In genomic region chr4:109984496-109985423, GRCm38 (mm10) we compare ENCODE assay signal across 12 mouse cellular contexts. TPM values are rescaled to one million over a fixed set of nuclear protein-coding genes. Genes with fewer than 3 reads are reported as not detected.
DNase-seq lines count a peak whose midpoint lies in the region; ATAC-seq and TF ChIP-seq lines count a peak whose summit lies in the region.
"Had no signal": no experiment of that assay in that cellular context is flagged by ENCODE, and none has a peak within 500 bp of the region (broad histone marks: within the 10 kb centered on the region; RNA-seq: fewer than 3 reads in every experiment).

No protein-coding gene starts in this region.

- no peaks in the 10 kb centered on the region; the same call in 1 of the 2 replicates for H3K4me1 ChIP-seq in lung, postnatal 0 days (ENCODE audit: insufficient read depth, low read depth, low read length)
- 0 out of 2 replicates have a peak, but pooled peaks cover 3% of the 10 kb centered on the region for H3K4me1 ChIP-seq in forebrain, embryonic 14.5 days (ENCODE audit: control insufficient read depth, insufficient read depth, low read length)
- peaks cover 9% of the 10 kb centered on the region; the same call in 1 of the 2 replicates for H3K4me1 ChIP-seq in neural tube, embryonic 11.5 days (ENCODE audit: control insufficient read depth, insufficient read depth, low read length)

- peak overlapping the region; percentile 17; the same call in 1 of the 2 replicates for H3K4me3 ChIP-seq in lung, postnatal 0 days (ENCODE audit: low read depth, low read length)
- H3K4me3 ChIP-seq in forebrain, embryonic 14.5 days (ENCODE audit: low read depth, low read length): peak overlapping the region; percentile 60
- no peak overlapping the region for H3K4me3 ChIP-seq in neural tube, embryonic 11.5 days (ENCODE audit: low read depth, low read length)
- H3K4me3 ChIP-seq: hindbrain, embryonic 15.5 days had no signal

- H3K36me3 ChIP-seq in lung, postnatal 0 days (ENCODE audit: insufficient read depth, low read length): no peaks in the 10 kb centered on the region
- H3K36me3 ChIP-seq in forebrain, embryonic 14.5 days (ENCODE audit: control insufficient read depth, insufficient read depth, low read length): peaks cover 8% of the 10 kb centered on the region; the same call in 1 of the 2 replicates
- no peaks in the 10 kb centered on the region for H3K36me3 ChIP-seq in neural tube, embryonic 11.5 days (ENCODE audit: control insufficient read depth, insufficient read depth, low read length)
- H3K36me3 ChIP-seq: heart, embryonic 12.5 days; hindbrain, embryonic 15.5 days had no signal

- no peak for TF ChIP-seq CTCF in lung, postnatal 0 days (IDR thresholded peaks at IDR 0.05)

- no peak overlapping the region for H3K27ac ChIP-seq in lung, postnatal 0 days (ENCODE audit: low read length)
- peak overlapping the region; percentile 92 for H3K27ac ChIP-seq in forebrain, embryonic 14.5 days (ENCODE audit: low read depth, low read length)
- H3K27ac ChIP-seq in neural tube, embryonic 11.5 days (ENCODE audit: low read depth, low read length): no peak overlapping the region
- H3K27ac ChIP-seq: hindbrain, embryonic 15.5 days had no signal

- H3K9me3 ChIP-seq in lung, postnatal 0 days (ENCODE audit: low read length): no peaks in the 10 kb centered on the region
- no peaks in the 10 kb centered on the region for H3K9me3 ChIP-seq in forebrain, embryonic 14.5 days (replicated peaks; ENCODE audit: control insufficient read depth, low read length)
- H3K9me3 ChIP-seq in neural tube, embryonic 11.5 days (ENCODE audit: control insufficient read depth, low read length): no peaks in the 10 kb centered on the region
- H3K9me3 ChIP-seq: heart, embryonic 12.5 days; hindbrain, embryonic 15.5 days had no signal

- H3K27me3 ChIP-seq in lung, postnatal 0 days (replicated peaks; ENCODE audit: insufficient read depth, low read length): peaks cover 77% of the 10 kb centered on the region
- peaks cover 52% of the 10 kb centered on the region for H3K27me3 ChIP-seq in forebrain, embryonic 14.5 days (replicated peaks; ENCODE audit: control insufficient read depth, insufficient read depth, low read length)
- H3K27me3 ChIP-seq in neural tube, embryonic 11.5 days (ENCODE audit: control insufficient read depth, insufficient read depth, low read length): peaks cover 97% of the 10 kb centered on the region
- H3K27me3 ChIP-seq: Patski had no signal

- ATAC-seq in lung, postnatal 0 days: no peak
- ATAC-seq in forebrain, embryonic 14.5 days: peak; percentile 10
- ATAC-seq in neural tube, embryonic 11.5 days (ENCODE audit: insufficient read depth, low FRiP score, low TSS enrichment): no peak
- no peak for ATAC-seq in erythroid progenitor cell, adult 5-6 weeks (replicated peaks; ENCODE audit: low FRiP score, poor library complexity, severe bottlenecking)
- ATAC-seq: Patski had no signal

- H3K9ac ChIP-seq in lung, postnatal 0 days (replicated peaks; ENCODE audit: low read depth): no peak overlapping the region
- H3K9ac ChIP-seq in forebrain, embryonic 14.5 days (ENCODE audit: low read length): peak overlapping the region; percentile 90
- H3K9ac ChIP-seq in neural tube, embryonic 11.5 days (ENCODE audit: low read length): no peak overlapping the region
- H3K9ac ChIP-seq: heart, embryonic 12.5 days; hindbrain, embryonic 15.5 days; lung, embryonic 14.5 days had no signal

- no peak overlapping the region for H3K4me2 ChIP-seq in lung, postnatal 0 days (replicated peaks; ENCODE audit: low read depth, low read length)
- H3K4me2 ChIP-seq in forebrain, embryonic 14.5 days (ENCODE audit: low read length): peak overlapping the region; percentile 81
- no peak overlapping the region for H3K4me2 ChIP-seq in neural tube, embryonic 11.5 days (ENCODE audit: low read depth)
- H3K4me2 ChIP-seq: hindbrain, embryonic 15.5 days had no signal

- no peak for DNase-seq in lung, postnatal 0 days (ENCODE audit: low spot score)
- no peak for DNase-seq in lung, postnatal 4 days
- peak; percentile 39 for DNase-seq in embryo, embryonic 11 days
- peak; percentile 33 for DNase-seq in forebrain, embryonic 14.5 days (ENCODE audit: low spot score)
- DNase-seq in neural tube, embryonic 11.5 days (ENCODE audit: low spot score): peak; percentile 45
- DNase-seq in ovary, postnatal 14 days (ENCODE audit: low spot score): no peak
- DNase-seq: cerebellum, postnatal 14 days; lung, embryonic 14.5 days had no signal

- WGBS in lung, postnatal 0 days: 4% methylated on average over 38 of the region's 38 CpGs
- WGBS in forebrain, embryonic 14.5 days: 2% methylated on average over 38 of the region's 38 CpGs
- WGBS in neural tube, embryonic 11.5 days: under 1% methylated on average over 38 of the region's 38 CpGs

- no peak for TF ChIP-seq EP300 in lung, postnatal 0 days (IDR thresholded peaks at IDR 0.05)

RNA-seq across cellular contexts. Expression of gene Dmrta2, which starts 6.9 kb away (rescaled TPM):
- 0.05 TPM in 1 of 2 replicates, not detected in the other for polyA plus RNA-seq in lung, postnatal 0 days (2015; fragmentation: Nextera tagmentation; extraction: Ambion mirVana)
- 4.1 and 5.9 TPM in 2 replicates for polyA plus RNA-seq in forebrain, embryonic 14.5 days (2014; fragmentation: Nextera tagmentation; extraction: Ambion mirVana)
- 0.12 and 0.14 TPM in 2 replicates for polyA plus RNA-seq in neural tube, embryonic 11.5 days (2014; fragmentation: Nextera tagmentation; extraction: Ambion mirVana)
- total RNA-seq in erythroid progenitor cell, adult 5-6 weeks (2015; ENCODE audit: low replicate concordance): not detected in 2 replicates
- total RNA-seq in erythroid progenitor cell, adult 5-6 weeks (2017; ENCODE audit: low replicate concordance): 0.51 TPM in 1 of 2 replicates, not detected in the other

Comparison
In these comparisons a context has a peak if more than half of its experiments do, and no peak if none do; other contexts are left out.
1. DNase-seq: peak in embryo, embryonic 11 days (single experiment), forebrain, embryonic 14.5 days (single experiment) and neural tube, embryonic 11.5 days (single experiment); none in lung, postnatal 0 days (single experiment), lung, postnatal 4 days (0 of 2) and ovary, postnatal 14 days (single experiment).